ENCODE assay signal across 10 mouse cellular contexts in genomic region chr6:30400146-30400545, GRCm38 (mm10). TPM values are rescaled to one million over a fixed set of nuclear protein-coding genes. Genes with fewer than 3 reads are reported as not detected.
A peak's percentile ranks its signal among the peaks of the same experiment; 100 is the strongest.
DNase-seq lines count a peak whose midpoint lies in the region; ATAC-seq and TF ChIP-seq lines count a peak whose summit lies in the region.
"Had no signal": no experiment of that assay in that cellular context is flagged by ENCODE, and none has a peak within 500 bp of the region (broad histone marks: within the 10 kb centered on the region; RNA-seq: fewer than 3 reads in every experiment).

No protein-coding gene starts in this region.

- 0 out of 2 replicates have a peak overlapping the region, but pooled peaks have one; percentile 90 for H3K9ac ChIP-seq in intestine, embryonic 14.5 days (ENCODE audit: low read length)
- H3K9ac ChIP-seq in intestine, embryonic 15.5 days = no peak overlapping the region
- no peak overlapping the region for H3K9ac ChIP-seq in embryonic facial prominence, embryonic 13.5 days
- no peak overlapping the region for H3K9ac ChIP-seq in limb, embryonic 14.5 days (ENCODE audit: low read depth, low read length, severe bottlenecking)

- no peak overlapping the region for H3K4me2 ChIP-seq in intestine, embryonic 14.5 days (ENCODE audit: low read length)
- no peak overlapping the region for H3K4me2 ChIP-seq in intestine, embryonic 15.5 days (replicated peaks)
- peak overlapping the region; percentile 63; the same call in 1 of the 2 replicates for H3K4me2 ChIP-seq in embryonic facial prominence, embryonic 13.5 days
- peak overlapping the region; percentile 54; the same call in 1 of the 2 replicates for H3K4me2 ChIP-seq in limb, embryonic 14.5 days (replicated peaks; ENCODE audit: low read depth, low read length, severe bottlenecking)

- TF ChIP-seq CTCF in E14TG2a.4 (conservative IDR thresholded peaks at IDR 0.05; ENCODE audit: low read length) = no peak

- no peak for ATAC-seq in intestine, embryonic 14.5 days (replicated peaks; ENCODE audit: low FRiP score, low TSS enrichment, low read depth)
- ATAC-seq in intestine, embryonic 15.5 days = no peak
- no peak for ATAC-seq in embryonic facial prominence, embryonic 13.5 days (ENCODE audit: insufficient number of reproducible peaks, insufficient read depth, low FRiP score, low TSS enrichment, low read depth)
- no peak for ATAC-seq in limb, embryonic 14.5 days (ENCODE audit: low FRiP score, low read depth)

- 78% methylated on average over 5 of the region's 5 CpGs for WGBS in intestine, embryonic 14.5 days
- 79% methylated on average over 5 of the region's 5 CpGs for WGBS in intestine, embryonic 15.5 days
- 76% methylated on average over 5 of the region's 5 CpGs for WGBS in embryonic facial prominence, embryonic 13.5 days
- WGBS in limb, embryonic 14.5 days = 81% methylated on average over 5 of the region's 5 CpGs

- H3K4me1 ChIP-seq in intestine, embryonic 14.5 days (replicated peaks; ENCODE audit: control insufficient read depth, insufficient read depth, low read length) = 0 out of 2 replicates have a peak, but pooled peaks cover 4% of the 10 kb centered on the region
- H3K4me1 ChIP-seq in intestine, embryonic 15.5 days (replicated peaks) = 0 out of 2 replicates have a peak, but pooled peaks cover 6% of the 10 kb centered on the region
- peaks cover 25% of the 10 kb centered on the region for H3K4me1 ChIP-seq in E14TG2a.4 (replicated peaks; ENCODE audit: low read depth, low read length)
- H3K4me1 ChIP-seq in embryonic facial prominence, embryonic 13.5 days = peaks cover 9% of the 10 kb centered on the region; the same call in 1 of the 2 replicates
- H3K4me1 ChIP-seq in limb, embryonic 14.5 days (ENCODE audit: control insufficient read depth, insufficient read depth, low read length) = peaks cover 9% of the 10 kb centered on the region

- no peaks in the 10 kb centered on the region for H3K36me3 ChIP-seq in intestine, embryonic 14.5 days (ENCODE audit: control insufficient read depth, insufficient read depth, low read length)
- no peaks in the 10 kb centered on the region for H3K36me3 ChIP-seq in intestine, embryonic 15.5 days
- H3K36me3 ChIP-seq in E14TG2a.4 (ENCODE audit: insufficient read depth, low read length) = no peaks in the 10 kb centered on the region
- H3K36me3 ChIP-seq in embryonic facial prominence, embryonic 13.5 days = no peaks in the 10 kb centered on the region
- no peaks in the 10 kb centered on the region for H3K36me3 ChIP-seq in limb, embryonic 14.5 days (ENCODE audit: control insufficient read depth, insufficient read depth, low read length)
- H3K36me3 ChIP-seq: limb, embryonic 15.5 days; midbrain, embryonic 12.5 days had no signal

- H3K4me3 ChIP-seq in intestine, embryonic 14.5 days (ENCODE audit: low read depth, low read length) = no peak overlapping the region
- H3K4me3 ChIP-seq in intestine, embryonic 15.5 days (replicated peaks) = no peak overlapping the region
- H3K4me3 ChIP-seq in E14TG2a.4 (replicated peaks; ENCODE audit: low read length) = 0 out of 2 replicates have a peak overlapping the region, but pooled peaks have one; percentile 96
- no peak overlapping the region for H3K4me3 ChIP-seq in embryonic facial prominence, embryonic 13.5 days
- no peak overlapping the region for H3K4me3 ChIP-seq in limb, embryonic 14.5 days (replicated peaks; ENCODE audit: low read length)

- no peaks in the 10 kb centered on the region for H3K9me3 ChIP-seq in intestine, embryonic 14.5 days (ENCODE audit: control insufficient read depth, low read length)
- no peaks in the 10 kb centered on the region for H3K9me3 ChIP-seq in intestine, embryonic 15.5 days
- H3K9me3 ChIP-seq in E14TG2a.4 (ENCODE audit: low read length) = no peaks in the 10 kb centered on the region
- H3K9me3 ChIP-seq in embryonic facial prominence, embryonic 13.5 days = no peaks in the 10 kb centered on the region
- H3K9me3 ChIP-seq in limb, embryonic 14.5 days (ENCODE audit: control insufficient read depth, low read length) = no peaks in the 10 kb centered on the region
- H3K9me3 ChIP-seq: limb, embryonic 15.5 days; midbrain, embryonic 12.5 days had no signal

- intact Hi-C loops in heart, postnatal 25 days (cut with DNase I) = loop anchor here (5.0 kb wide), 2 partner anchors 582 to 632 kb away; no protein-coding TSS in a partner anchor

- TF ChIP-seq POLR2A in limb, embryonic 14.5 days (IDR thresholded peaks at IDR 0.05; ENCODE audit: borderline replicate concordance, extremely low read depth, insufficient read depth, insufficient read length) = no peak

- no peak for DNase-seq in intestine, embryonic 14.5 days (ENCODE audit: low spot score)
- DNase-seq in limb, embryonic 14.5 days (ENCODE audit: low spot score) = no peak
- DNase-seq in heart, postnatal 25 days (ENCODE audit: low spot score) = no peak
- no peak for DNase-seq in cerebellum, postnatal 4 days (ENCODE audit: low spot score in 2 of 2)
- DNase-seq: right cerebral cortex, adult 18-20 months had no signal

- H3K27me3 ChIP-seq in intestine, embryonic 14.5 days (replicated peaks; ENCODE audit: control insufficient read depth, insufficient read depth, low read length) = no peaks in the 10 kb centered on the region
- H3K27me3 ChIP-seq in intestine, embryonic 15.5 days (replicated peaks) = no peaks in the 10 kb centered on the region
- no peaks in the 10 kb centered on the region for H3K27me3 ChIP-seq in E14TG2a.4 (ENCODE audit: insufficient read depth, low read length)
- H3K27me3 ChIP-seq in embryonic facial prominence, embryonic 13.5 days = no peaks in the 10 kb centered on the region
- no peaks in the 10 kb centered on the region for H3K27me3 ChIP-seq in limb, embryonic 14.5 days (ENCODE audit: control insufficient read depth, insufficient read depth, low read length)
- H3K27me3 ChIP-seq: limb, embryonic 15.5 days; midbrain, embryonic 12.5 days had no signal

- no peak overlapping the region for H3K27ac ChIP-seq in intestine, embryonic 14.5 days (ENCODE audit: low read depth)
- no peak overlapping the region for H3K27ac ChIP-seq in intestine, embryonic 15.5 days
- peak overlapping the region; percentile 98; the same call in 1 of the 2 replicates for H3K27ac ChIP-seq in embryonic facial prominence, embryonic 13.5 days
- H3K27ac ChIP-seq in limb, embryonic 14.5 days (replicated peaks; ENCODE audit: low read depth, low read length) = no peak overlapping the region

RNA-seq across cellular contexts. Expression of gene Klhdc10, which starts 1.5 kb away (rescaled TPM):
- 23.1 and 24.1 TPM in 2 replicates for polyA plus RNA-seq in intestine, embryonic 14.5 days (2014; fragmentation: Nextera tagmentation; extraction: Ambion mirVana)
- polyA plus RNA-seq in intestine, embryonic 15.5 days (2015; fragmentation: Nextera tagmentation; extraction: Ambion mirVana) = 14.5 and 15.2 TPM in 2 replicates
- polyA plus RNA-seq in embryonic facial prominence, embryonic 13.5 days (2015; fragmentation: Nextera tagmentation; extraction: Ambion mirVana) = 22.3 and 26.3 TPM in 2 replicates
- 106 and 110 TPM in 2 replicates for polyA plus RNA-seq in limb, embryonic 14.5 days (2012; rRNA removed)
- 39.3 and 42.0 TPM in 2 replicates for polyA plus RNA-seq in limb, embryonic 14.5 days (2014; fragmentation: Nextera tagmentation; extraction: Ambion mirVana)
- total RNA-seq in heart, postnatal 25 days (2021) = 10 to 100 TPM; 57.3 to 60.3 TPM

RNA-seq across cellular contexts. Expression of gene Zc3hc1, which starts 9.3 kb away (rescaled TPM):
- 50.4 and 58.4 TPM in 2 replicates for polyA plus RNA-seq in intestine, embryonic 14.5 days (2014; fragmentation: Nextera tagmentation; extraction: Ambion mirVana)
- 42.9 and 44.5 TPM in 2 replicates for polyA plus RNA-seq in intestine, embryonic 15.5 days (2015; fragmentation: Nextera tagmentation; extraction: Ambion mirVana)
- 64.5 and 74.0 TPM in 2 replicates for polyA plus RNA-seq in embryonic facial prominence, embryonic 13.5 days (2015; fragmentation: Nextera tagmentation; extraction: Ambion mirVana)
- 41.5 and 41.8 TPM in 2 replicates for polyA plus RNA-seq in limb, embryonic 14.5 days (2012; rRNA removed)
- polyA plus RNA-seq in limb, embryonic 14.5 days (2014; fragmentation: Nextera tagmentation; extraction: Ambion mirVana) = 63.4 and 64.6 TPM in 2 replicates
- 10 to 100 TPM; 15.1 to 16.1 TPM for total RNA-seq in heart, postnatal 25 days (2021)

Comparison
In these comparisons a context has a peak if more than half of its experiments do, and no peak if none do; other contexts are left out.
1. H3K4me2 ChIP-seq: peak in embryonic facial prominence, embryonic 13.5 days (single experiment) and limb, embryonic 14.5 days (single experiment); none in intestine, embryonic 14.5 days (single experiment) and intestine, embryonic 15.5 days (single experiment).